Mouse (Mus musculus): ENCODE data around the gene Prdx5.

DNA sequence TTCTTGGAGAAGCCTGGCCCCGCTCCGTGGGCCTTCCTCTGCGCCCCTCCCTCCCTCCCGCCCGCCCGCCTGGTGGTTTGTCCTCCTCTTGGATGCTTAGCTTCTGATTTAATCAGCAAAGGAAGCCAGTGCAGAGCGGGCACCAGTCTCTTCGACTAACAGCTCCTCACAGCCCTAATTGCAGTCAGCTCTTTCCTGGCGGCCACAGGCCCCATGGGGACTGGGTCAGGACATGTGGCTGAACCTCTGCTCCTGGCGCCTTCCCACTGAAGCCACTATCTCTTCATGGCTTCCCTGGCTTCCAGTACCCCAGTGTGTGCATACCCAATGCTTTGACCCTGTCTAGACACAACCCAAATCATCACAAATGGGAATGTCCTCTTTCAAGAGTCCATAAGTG, 46.6 kb upstream of the Prdx5 start:
- no peak for TF ChIP-seq CTCF (conservative IDR thresholded peaks at IDR 0.05; ENCODE audit: insufficient read depth, insufficient read length, low read depth, low read length)
- no peak for TF ChIP-seq POLR2A (IDR thresholded peaks at IDR 0.05; ENCODE audit: low read depth, low read length)
